Mouse (Mus musculus): ENCODE results near the gene Zmym3. TPM values are rescaled to one million over a fixed set of nuclear protein-coding genes. Genes with fewer than 3 reads are reported as not detected.
"Not testable (repeated sequence)": the region's sequence is repeated elsewhere in the genome, so short reads cannot be mapped to it uniquely, and the experiment has no call there.

Zmym3 gene
- polyA plus RNA-seq, 1 experiment from 2014 or later, result 26.8 TPM

- DNase-seq (ENCODE audit: low spot score), result no peak
Measured at GRCm38 (mm10) chrX:101376190-101376968, 44.3 kb downstream of the Zmym3 start, which contains the start of gene Gjb1. TSS of gene Gjb1 (plus strand) at chrX:101376378.

GRCm38 (mm10) chrX:101372946-101373345 lies 47.7 kb downstream of the Zmym3 start:
- no peak for DNase-seq (ENCODE audit: low spot score)

GRCm38 (mm10) chrX:101370573-101370972 lies 50.1 kb downstream of the Zmym3 start:
- no peak for DNase-seq (ENCODE audit: low spot score)

GRCm38 (mm10) chrX:101369001-101369400 lies 51.6 kb downstream of the Zmym3 start:
- no peak for DNase-seq (ENCODE audit: low spot score)

GRCm38 (mm10) chrX:101358902-101359301 lies 61.7 kb downstream of the Zmym3 start:
- DNase-seq (ENCODE audit: low spot score), result not testable (repeated sequence)

Other genes starting within 250 kb of the Zmym3 start
- gene Snx12, start 198.3 kb downstream of the Zmym3 start, polyA plus RNA-seq (2015; fragmentation: Nextera tagmentation; extraction: Ambion mirVana), result 38.6 and 40.4 TPM in 2 replicates
- gene Foxo4, start 166.3 kb downstream of the Zmym3 start, polyA plus RNA-seq (2015; fragmentation: Nextera tagmentation; extraction: Ambion mirVana), result 2.9 and 4.2 TPM in 2 replicates
- gene Gm614, start 156.9 kb downstream of the Zmym3 start, polyA plus RNA-seq (2015; fragmentation: Nextera tagmentation; extraction: Ambion mirVana), result 0.64 and 1.1 TPM in 2 replicates
- 334 and 367 TPM in 2 replicates for gene Il2rg, start 152.6 kb downstream of the Zmym3 start, polyA plus RNA-seq (2015; fragmentation: Nextera tagmentation; extraction: Ambion mirVana)
- gene Gm20489, start 151.8 kb downstream of the Zmym3 start, polyA plus RNA-seq (2015; fragmentation: Nextera tagmentation; extraction: Ambion mirVana), result not detected in 2 replicates
- gene Med12, start 146.8 kb downstream of the Zmym3 start, polyA plus RNA-seq (2015; fragmentation: Nextera tagmentation; extraction: Ambion mirVana), result 25.8 and 33.0 TPM in 2 replicates
- 0.09 and 0.12 TPM in 2 replicates for gene Nlgn3, start 121.7 kb downstream of the Zmym3 start, polyA plus RNA-seq (2015; fragmentation: Nextera tagmentation; extraction: Ambion mirVana)
- gene Gjb1, start 44.5 kb downstream of the Zmym3 start, polyA plus RNA-seq (2015; fragmentation: Nextera tagmentation; extraction: Ambion mirVana), result 0.09 TPM in 1 of 2 replicates, not detected in the other
- 313 and 367 TPM in 2 replicates for gene Nono, start 8.5 kb upstream of the Zmym3 start, polyA plus RNA-seq (2015; fragmentation: Nextera tagmentation; extraction: Ambion mirVana)
- gene Itgb1bp2, start 28.2 kb upstream of the Zmym3 start, polyA plus RNA-seq (2015; fragmentation: Nextera tagmentation; extraction: Ambion mirVana), result 1.1 and 1.2 TPM in 2 replicates
- 7.2 and 8.8 TPM in 2 replicates for gene Taf1, start 111.9 kb upstream of the Zmym3 start, polyA plus RNA-seq (2015; fragmentation: Nextera tagmentation; extraction: Ambion mirVana)
- 127 and 142 TPM in 2 replicates for gene Ogt, start 219.2 kb upstream of the Zmym3 start, polyA plus RNA-seq (2015; fragmentation: Nextera tagmentation; extraction: Ambion mirVana)